Comparison of ENCODE assay signal across 15 mouse cellular contexts in genomic region chr6:108518552-108518951, GRCm38 (mm10).
DNase-seq lines count a peak whose midpoint lies in the region; ATAC-seq and TF ChIP-seq lines count a peak whose summit lies in the region.
"Had no signal": no experiment of that assay in that cellular context is flagged by ENCODE, and none has a peak within 500 bp of the region (broad histone marks: within the 10 kb centered on the region; RNA-seq: fewer than 3 reads in every experiment).

No protein-coding gene starts in this region.

- TF ChIP-seq POLR2A in bone marrow, adult 2 months (IDR thresholded peaks at IDR 0.05; ENCODE audit: borderline replicate concordance, control insufficient read depth, low read depth, low read length), result no peak
- no peak for TF ChIP-seq POLR2A in myocyte (IDR thresholded peaks at IDR 0.05; ENCODE audit: insufficient read length, low read depth)

- H3K4me1 ChIP-seq in heart, embryonic 10.5 days, result peaks cover 7% of the 10 kb centered on the region; the same call in 1 of the 2 replicates
- no peaks in the 10 kb centered on the region for H3K4me1 ChIP-seq in midbrain, embryonic 11.5 days (ENCODE audit: control insufficient read depth, insufficient read depth, low read length)
- no peaks in the 10 kb centered on the region for H3K4me1 ChIP-seq in midbrain, embryonic 10.5 days
- peaks cover 2% of the 10 kb centered on the region; the same call in 1 of the 2 replicates for H3K4me1 ChIP-seq in bone marrow, adult 2 months (ENCODE audit: control insufficient read depth, insufficient read depth, low read length)
- no peaks in the 10 kb centered on the region for H3K4me1 ChIP-seq in hindbrain, embryonic 12.5 days
- H3K4me1 ChIP-seq: forebrain, embryonic 10.5 days had no signal

- H3K79me2 ChIP-seq in myocyte (ENCODE audit: control insufficient read depth, insufficient read depth), result no peaks in the 10 kb centered on the region

- WGBS in heart, embryonic 10.5 days, result 60% methylated on average over 14 of the region's 14 CpGs
- 91% methylated on average over 14 of the region's 14 CpGs for WGBS in midbrain, embryonic 11.5 days
- 85% methylated on average over 14 of the region's 14 CpGs for WGBS in midbrain, embryonic 10.5 days
- 83% methylated on average over 14 of the region's 14 CpGs for WGBS in bone marrow, adult 2 months
- WGBS in hindbrain, embryonic 12.5 days, result 74% methylated on average over 14 of the region's 14 CpGs

- H3K36me3 ChIP-seq in heart, embryonic 10.5 days, result peaks cover 46% of the 10 kb centered on the region
- no peaks in the 10 kb centered on the region for H3K36me3 ChIP-seq in midbrain, embryonic 11.5 days (ENCODE audit: control insufficient read depth, insufficient read depth, low read length)
- peaks cover 14% of the 10 kb centered on the region for H3K36me3 ChIP-seq in midbrain, embryonic 10.5 days
- no peaks in the 10 kb centered on the region for H3K36me3 ChIP-seq in myocyte (ENCODE audit: control insufficient read depth, insufficient read depth)
- no peaks in the 10 kb centered on the region for H3K36me3 ChIP-seq in hindbrain, embryonic 12.5 days
- H3K36me3 ChIP-seq: liver, embryonic 15.5 days had no signal

- H3K9ac ChIP-seq in midbrain, embryonic 11.5 days (ENCODE audit: low read length), result no peak overlapping the region
- no peak overlapping the region for H3K9ac ChIP-seq in hindbrain, embryonic 12.5 days
- H3K9ac ChIP-seq: liver, embryonic 15.5 days had no signal

- H3K4me2 ChIP-seq in midbrain, embryonic 11.5 days, result no peak overlapping the region
- peak overlapping the region; percentile 34 for H3K4me2 ChIP-seq in myocyte (ENCODE audit: low read depth)
- H3K4me2 ChIP-seq in hindbrain, embryonic 12.5 days (replicated peaks), result no peak overlapping the region
- H3K4me2 ChIP-seq: liver, embryonic 15.5 days had no signal

- no peak for DNase-seq in heart, embryonic 10.5 days (ENCODE audit: low spot score)
- no peak for DNase-seq in heart, postnatal 14 days
- peak; percentile 17 for DNase-seq in midbrain, embryonic 11.5 days (ENCODE audit: low spot score, missing footprints)
- no peak for DNase-seq in midbrain, embryonic 10.5 days (ENCODE audit: low spot score)
- DNase-seq: cerebellum, adult 11 months; cerebellum, postnatal 14 days; heart, adult 11 months; layer of hippocampus, postnatal 36 days; left cerebral cortex, postnatal 4 days; lung, postnatal 14 days had no signal

- no peak for TF ChIP-seq CTCF in bone marrow, adult 2 months (IDR thresholded peaks at IDR 0.05; ENCODE audit: control insufficient read depth, insufficient read depth, low read length)

- no peak for ATAC-seq in midbrain, embryonic 11.5 days (ENCODE audit: low FRiP score)
- no peak for ATAC-seq in hindbrain, embryonic 12.5 days (ENCODE audit: low FRiP score)

- intact Hi-C loops in heart, postnatal 14 days (cut with DNase I), result loop anchor here (10.0 kb wide), 1 partner anchor 46 kb away; no protein-coding TSS in a partner anchor

- H3ac ChIP-seq in myocyte (ENCODE audit: control insufficient read depth, insufficient read length), result no peak overlapping the region

- 0 out of 2 replicates have a peak overlapping the region, but pooled peaks have one; percentile 12 for H3K27ac ChIP-seq in heart, embryonic 10.5 days
- H3K27ac ChIP-seq in midbrain, embryonic 11.5 days (ENCODE audit: low read depth, low read length), result no peak overlapping the region
- H3K27ac ChIP-seq in midbrain, embryonic 10.5 days (replicated peaks), result no peak overlapping the region
- H3K27ac ChIP-seq in bone marrow, adult 2 months (ENCODE audit: control insufficient read depth, insufficient read depth, low read depth, low read length, poor library complexity), result peak overlapping the region; percentile 72; the same call in 1 of the 2 replicates
- no peak overlapping the region for H3K27ac ChIP-seq in hindbrain, embryonic 12.5 days
- H3K27ac ChIP-seq: forebrain, embryonic 10.5 days; liver, embryonic 15.5 days had no signal

- H3K4me3 ChIP-seq in heart, embryonic 10.5 days, result no peak overlapping the region
- no peak overlapping the region for H3K4me3 ChIP-seq in midbrain, embryonic 11.5 days (ENCODE audit: low read depth, low read length)
- H3K4me3 ChIP-seq in midbrain, embryonic 10.5 days, result no peak overlapping the region
- H3K4me3 ChIP-seq in bone marrow, adult 2 months (replicated peaks; ENCODE audit: control insufficient read depth, low read depth, low read length), result no peak overlapping the region
- H3K4me3 ChIP-seq in myocyte, result no peak overlapping the region
- H3K4me3 ChIP-seq in hindbrain, embryonic 12.5 days, result no peak overlapping the region
- H3K4me3 ChIP-seq: forebrain, embryonic 10.5 days; liver, embryonic 15.5 days had no signal

- H3K9me3 ChIP-seq in heart, embryonic 10.5 days, result no peaks in the 10 kb centered on the region
- no peaks in the 10 kb centered on the region for H3K9me3 ChIP-seq in midbrain, embryonic 11.5 days (ENCODE audit: control insufficient read depth, low read length)
- no peaks in the 10 kb centered on the region for H3K9me3 ChIP-seq in midbrain, embryonic 10.5 days (replicated peaks)
- no peaks in the 10 kb centered on the region for H3K9me3 ChIP-seq in hindbrain, embryonic 12.5 days (replicated peaks)
- H3K9me3 ChIP-seq: forebrain, embryonic 10.5 days; liver, embryonic 15.5 days had no signal

- no peaks in the 10 kb centered on the region for H3K27me3 ChIP-seq in heart, embryonic 10.5 days (ENCODE audit: insufficient read depth, poor library complexity, severe bottlenecking)
- H3K27me3 ChIP-seq in midbrain, embryonic 11.5 days (ENCODE audit: control insufficient read depth, insufficient read depth, low read length), result no peaks in the 10 kb centered on the region
- H3K27me3 ChIP-seq in midbrain, embryonic 10.5 days (ENCODE audit: low read depth, poor library complexity, severe bottlenecking), result no peaks in the 10 kb centered on the region
- H3K27me3 ChIP-seq in myocyte (ENCODE audit: control insufficient read depth, insufficient read depth, insufficient read length), result no peaks in the 10 kb centered on the region
- no peaks in the 10 kb centered on the region for H3K27me3 ChIP-seq in hindbrain, embryonic 12.5 days
- H3K27me3 ChIP-seq: liver, embryonic 15.5 days had no signal

TF ChIP-seq in myocyte, 11 proteins besides CTCF, POLR2A, EP300 and RAD21:
- TF ChIP-seq MYOG (IDR thresholded peaks at IDR 0.05; ENCODE audit: control insufficient read depth in 1 of 3, insufficient read depth in 1 of 3, insufficient read length in 2 of 3, low read depth in 2 of 3) (no peak), TCF12 (IDR thresholded peaks at IDR 0.05; ENCODE audit: insufficient read depth, poor library complexity, severe bottlenecking) (no peak), USF1 (IDR thresholded peaks at IDR 0.05; ENCODE audit: low read depth) (no peak), MAX (IDR thresholded peaks at IDR 0.05; ENCODE audit: low read depth) (no peak), REST (IDR thresholded peaks at IDR 0.05; ENCODE audit: insufficient read depth, insufficient read length) (no peak), E2F4 (IDR thresholded peaks at IDR 0.05; ENCODE audit: insufficient read depth) (no peak), CEBPB (IDR thresholded peaks at IDR 0.05; ENCODE audit: insufficient read depth, poor library complexity, severe bottlenecking) (no peak), SRF (IDR thresholded peaks at IDR 0.05; ENCODE audit: control insufficient read depth, insufficient read length, low read depth) (no peak), TCF3 (IDR thresholded peaks at IDR 0.05; ENCODE audit: insufficient read length, low read depth) (no peak), MYOD1 (IDR thresholded peaks at IDR 0.05; ENCODE audit: control insufficient read depth in 1 of 3, insufficient read length in 2 of 3, low read depth in 2 of 3) (no peak), POLR2AphosphoS2 (IDR thresholded peaks at IDR 0.05; ENCODE audit: insufficient read length, low read depth) (no peak)

Comparison
In these comparisons a context has a peak if more than half of its experiments do, and no peak if none do; other contexts are left out.
1. H3K27ac ChIP-seq: peak in heart, embryonic 10.5 days (single experiment) and bone marrow, adult 2 months (single experiment); none in midbrain, embryonic 11.5 days (single experiment), midbrain, embryonic 10.5 days (single experiment) and hindbrain, embryonic 12.5 days (single experiment).